ENCODE assay signal across 14 mouse cellular contexts in the genomic region with DNA sequence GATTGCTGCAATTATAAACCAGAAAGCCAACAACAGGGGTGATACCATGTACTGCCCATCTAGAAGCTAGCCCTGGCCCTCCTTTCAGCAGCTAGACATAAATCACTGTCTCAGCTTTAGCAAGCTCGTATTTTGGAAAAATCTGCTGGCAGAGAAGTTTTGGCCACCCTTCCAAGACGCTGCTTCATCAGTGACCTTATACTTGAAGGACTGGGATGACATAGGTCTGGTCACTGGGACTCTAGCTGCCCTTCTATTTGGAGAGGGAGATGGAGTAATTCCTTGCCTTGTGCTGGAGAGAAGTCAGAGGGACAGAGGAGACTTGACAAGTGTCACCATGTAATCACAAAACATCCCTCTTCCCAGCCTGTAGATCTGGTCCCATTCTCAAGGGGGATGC. TPM values are rescaled to one million over a fixed set of nuclear protein-coding genes. Genes with fewer than 3 reads are reported as not detected.
"Had no signal": no experiment of that assay in that cellular context is flagged by ENCODE, and none has a peak within 500 bp of the region (broad histone marks: within the 10 kb centered on the region; RNA-seq: fewer than 3 reads in every experiment).

No protein-coding gene starts in this region.

- DNase-seq: left cerebral cortex, postnatal 4 days; liver; liver, embryonic 13.5 days; liver, postnatal 0 days; lung, adult 18-20 months; lung, adult 2 months; lung, embryonic 14.5 days; lung, postnatal 14 days; lung, postnatal 36 days; midbrain, embryonic 14.5 days had no signal

RNA-seq across cellular contexts. Expression of a gene that starts 40.1 kb away (rescaled TPM):
- total RNA-seq: megakaryocyte progenitor cell, adult 5-6 weeks; megakaryocyte-erythroid progenitor cell, adult 5-6 weeks; monocyte, adult 5-6 weeks had no signal
- polyA plus RNA-seq: macrophage had no signal
